Mouse (Mus musculus) left cerebral cortex, adult 9 months (tissue): ENCODE results near the gene Hdgf.

Source experiments
- DNase-seq, 2 experiments: peaks; one replicate each; pipeline ENCODE4 v3.0.0; 2022; ENCODE audit warnings: low spot score in 2 of 2

The Hdgf gene

GRCm38 (mm10) chr3:87909874-87910273, 3.8 kb downstream of the Hdgf start:
- DNase-seq: no peak

GRCm38 (mm10) chr3:87910573-87911141, 4.5 kb downstream of the Hdgf start:
- peak in 1 of 2 experiments; percentile 51 for DNase-seq

GRCm38 (mm10) chr3:87913491-87913890, 7.4 kb downstream of the Hdgf start:
- no peak for DNase-seq

- DNase-seq: no peak
Observed at GRCm38 (mm10) chr3:87913891-87914290, 7.8 kb downstream of the Hdgf start.

- no peak for DNase-seq
Observed at GRCm38 (mm10) chr3:87916990-87917389, 10.9 kb downstream of the Hdgf start.

- no peak for DNase-seq
Observed at GRCm38 (mm10) chr3:87918551-87918950, 12.4 kb downstream of the Hdgf start.

GRCm38 (mm10) chr3:87919336-87920108, 13.4 kb downstream of the Hdgf start, which contains the start of gene Mrpl24:
Gene Mrpl24, plus strand, starts transcription at chr3:87919506.
- peak; percentile 89 to 93 for DNase-seq

GRCm38 (mm10) chr3:87920270-87920943, 14.3 kb downstream of the Hdgf start:
- no peak for DNase-seq

- no peak for DNase-seq
Observed at GRCm38 (mm10) chr3:87924996-87925395, 18.9 kb downstream of the Hdgf start.

GRCm38 (mm10) chr3:87927452-87927851, 21.3 kb downstream of the Hdgf start:
- DNase-seq: no peak

GRCm38 (mm10) chr3:87929341-87930077, 23.4 kb downstream of the Hdgf start:
- DNase-seq: no peak

- peak; percentile 92 to 96 for DNase-seq
Observed at GRCm38 (mm10) chr3:87930078-87930795, 24.1 kb downstream of the Hdgf start, which contains the start of the genes Isg20l2 and Rrnad1. Gene Isg20l2, plus strand, starts transcription at chr3:87930314. Gene Rrnad1, minus strand, starts transcription at chr3:87930717.

GRCm38 (mm10) chr3:87934026-87934425, 27.9 kb downstream of the Hdgf start:
- DNase-seq: no peak

- DNase-seq: no peak
Observed at GRCm38 (mm10) chr3:87934501-87934900, 28.4 kb downstream of the Hdgf start.

- DNase-seq: no peak
Observed at GRCm38 (mm10) chr3:87935201-87935600, 29.1 kb downstream of the Hdgf start.

- peak in 1 of 2 experiments; percentile 76 for DNase-seq
Observed at GRCm38 (mm10) chr3:87935776-87936175, 29.7 kb downstream of the Hdgf start.

GRCm38 (mm10) chr3:87940611-87941010, 34.5 kb downstream of the Hdgf start:
- no peak for DNase-seq

- DNase-seq: no peak
Observed at GRCm38 (mm10) chr3:87942471-87942870, 36.4 kb downstream of the Hdgf start.

GRCm38 (mm10) chr3:87943586-87943985, 37.5 kb downstream of the Hdgf start:
- DNase-seq: no peak

GRCm38 (mm10) chr3:87944838-87945600, 38.9 kb downstream of the Hdgf start:
- no peak for DNase-seq
